Mouse (Mus musculus) neutrophil, adult 59 days (primary cell): ENCODE measurements around the gene Fam205a2. TPM values are rescaled to one million over a fixed set of nuclear protein-coding genes. Genes with fewer than 3 reads are reported as not detected.

Experiments used
- total RNA-seq, 2 experiments: library from RNA; stranded (reverse); gene quantifications; 1 replicate in 1 of 2; 2 replicates in 1 of 2; pipeline ENCODE4 v1.2.4; 2023

Fam205a2 gene
- total RNA-seq: under 1 TPM; 0.09 to 0.16 TPM

GRCm38 (mm10) chr4:42528075-42528474 is at the start of gene Fam205a2:
Gene Fam205a2 (minus strand): TSS chr4:42528175.

Other genes starting within 250 kb of the Fam205a2 start
- not detected for gene Gm21953, start 233.9 kb downstream of the Fam205a2 start, total RNA-seq
- under 1 TPM; 0.09 to 0.16 TPM for gene Fam205a3, start 209.8 kb downstream of the Fam205a2 start, total RNA-seq
- gene Gm21586, start 88.8 kb downstream of the Fam205a2 start, total RNA-seq: not detected
- under 1 TPM in 1 of 2 experiments, not detected in 1; 0.16 TPM for gene Gm2163, start 61.4 kb downstream of the Fam205a2 start, total RNA-seq
- gene Gm10591, start 84.0 kb upstream of the Fam205a2 start, total RNA-seq: not detected
- not detected for gene Gm2564, start 101.5 kb upstream of the Fam205a2 start, total RNA-seq
- not detected for gene Ccl27b, start 127.1 kb upstream of the Fam205a2 start, total RNA-seq
- gene Il11ra2, start 133.7 kb upstream of the Fam205a2 start, total RNA-seq: not detected
- gene 4930578G10Rik, start 207.4 kb upstream of the Fam205a2 start, total RNA-seq: not detected
- not detected for gene Ccl19, start 228.4 kb upstream of the Fam205a2 start, total RNA-seq
- not detected for gene Ccl21a, start 245.8 kb upstream of the Fam205a2 start, total RNA-seq